Mouse (Mus musculus) ES-Bruce4 (cell line): ENCODE results near the gene Kcnk15.

Experiments
- CTCF ChIP-seq: IDR thresholded peaks from one replicate; pipeline ENCODE4 v1.8.1; 2011; ENCODE audit warnings: low read depth, low read length
- POLR2A ChIP-seq: IDR thresholded peaks from one replicate; pipeline ENCODE4 v1.8.1; 2011; ENCODE audit warnings: low read length; ENCODE audit not compliant: insufficient read depth

DNA sequence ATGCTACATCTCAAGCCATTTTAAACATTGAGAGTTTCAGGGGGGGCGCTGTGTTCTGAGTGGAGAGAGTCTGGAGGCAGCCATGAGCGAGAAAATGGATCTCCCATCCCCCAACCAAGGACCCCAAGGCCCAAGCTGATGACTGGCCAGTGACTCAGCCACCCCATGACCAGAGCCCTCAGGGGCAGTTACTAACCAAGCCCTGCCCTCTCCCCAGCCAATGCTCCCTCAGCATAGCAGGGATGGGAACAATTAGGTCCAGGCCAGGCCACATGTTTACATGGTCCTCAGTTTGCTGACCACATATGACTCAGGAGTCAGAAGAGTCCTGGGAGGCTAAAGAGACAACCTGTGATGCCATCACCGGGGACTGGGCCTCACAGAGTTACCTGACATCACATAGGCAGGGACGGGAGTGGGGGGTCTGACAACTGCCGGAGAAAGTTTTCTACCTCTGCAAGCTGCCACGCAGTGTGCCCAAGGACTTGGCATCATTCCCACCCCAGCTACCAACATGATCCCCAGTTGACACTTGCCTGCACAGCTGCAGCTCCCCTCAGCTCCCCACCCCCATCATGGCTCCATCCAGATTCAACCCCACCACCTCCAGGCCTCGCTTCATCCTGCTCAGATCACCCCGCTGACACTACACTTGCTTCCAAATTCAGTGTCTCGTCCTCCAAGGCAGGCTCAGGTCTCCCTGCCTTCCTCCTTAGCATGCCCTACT is 38.5 kb upstream of the Kcnk15 start:
- TF ChIP-seq CTCF: no peak
- TF ChIP-seq POLR2A: no peak
